Mouse (Mus musculus) lung, postnatal 0 days (tissue): ENCODE measurements around the gene Olfr706.

Source experiments
- CTCF ChIP-seq: IDR thresholded peaks from 2 replicates; pipeline ENCODE4 v1.5.1; 2016; ENCODE audit warnings: antibody characterized with exemption, mild to moderate bottlenecking
- EP300 ChIP-seq: IDR thresholded peaks from 2 replicates; pipeline ENCODE4 v1.6.1; 2016; ENCODE audit warnings: antibody characterized with exemption, mild to moderate bottlenecking, control low read depth

- TF ChIP-seq CTCF = no peak
- TF ChIP-seq EP300 = no peak
Observed at GRCm38 (mm10) chr7:106843060-106843459, 44.9 kb downstream of the Olfr706 start, which contains the start of gene Olfr703.
